Mouse (Mus musculus) MEL (cell line): ENCODE data around the gene Dmkn.

Experiments
- CTCF ChIP-seq, 3 experiments: IDR thresholded peaks in 2 of 3; conservative IDR thresholded peaks in 1 of 3; 2 replicates each; pipeline ENCODE4 v1.5.1; 2011 to 2012; ENCODE audit warnings: low read length in 3 of 3, low read depth in 2 of 3, mild to moderate bottlenecking in 2 of 3, improper control_type of control experiment in 1 of 3, inconsistent platforms in 1 of 3, mixed read lengths in 1 of 3, moderate library complexity in 1 of 3; ENCODE audit not compliant: control insufficient read depth in 1 of 3, insufficient read depth in 1 of 3, poor library complexity in 1 of 3, severe bottlenecking in 1 of 3
- ELF1 ChIP-seq: IDR thresholded peaks from 2 replicates; pipeline ENCODE4 v1.6.1; 2014; ENCODE audit warnings: low read depth, mild to moderate bottlenecking, inconsistent platforms, low read length, improper control_type of control experiment, moderate library complexity
- EP300 ChIP-seq, 2 experiments: IDR thresholded peaks; 2 replicates each; pipeline ENCODE4 v1.6.1; 2011; ENCODE audit warnings: improper control_type of control experiment in 2 of 2, low read length in 2 of 2, low read depth in 1 of 2, mild to moderate bottlenecking in 1 of 2
- JUND ChIP-seq: IDR thresholded peaks from 2 replicates; pipeline ENCODE4 v1.6.1; 2011; ENCODE audit warnings: low read depth, mild to moderate bottlenecking, improper control_type of control experiment, low read length
- KAT2A ChIP-seq: conservative IDR thresholded peaks from 2 replicates; pipeline ENCODE4 v1.6.1; 2012; ENCODE audit warnings: low read depth, low read length, improper control_type of control experiment, inconsistent platforms
- MAX ChIP-seq: IDR thresholded peaks from 2 replicates; pipeline ENCODE4 v1.6.1; 2011; ENCODE audit warnings: low read length, improper control_type of control experiment

DNA sequence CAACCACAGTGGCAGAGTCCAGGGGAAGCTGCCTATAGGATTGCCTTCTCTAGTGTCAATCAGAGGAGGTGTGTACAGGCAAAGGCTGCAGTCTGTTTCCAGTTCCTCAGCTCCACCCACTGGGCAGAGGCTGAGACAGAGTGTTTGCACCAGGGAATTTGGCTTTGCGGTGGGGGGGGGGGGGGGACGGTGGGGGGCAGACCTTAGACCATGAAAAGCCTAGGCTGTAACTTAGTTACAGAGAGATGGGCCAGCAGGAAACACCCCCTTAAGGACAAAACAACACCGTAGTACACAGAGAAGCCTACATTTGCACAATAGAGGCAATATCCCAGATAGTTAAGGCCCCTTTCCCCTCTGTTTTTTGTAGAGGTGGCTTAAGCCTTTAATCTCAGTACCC is 6.6 kb upstream of the Dmkn start:
- no peak for TF ChIP-seq EP300 (IDR thresholded peaks at IDR 0.05; ENCODE audit: low read depth in 1 of 2, low read length in 2 of 2)
- TF ChIP-seq CTCF (IDR thresholded peaks at IDR 0.05 in 2 of 3, conservative IDR thresholded peaks at IDR 0.05 in 1 of 3; ENCODE audit: control insufficient read depth in 1 of 3, insufficient read depth in 1 of 3, low read depth in 2 of 3, low read length in 3 of 3, poor library complexity in 1 of 3, severe bottlenecking in 1 of 3) = no peak
- TF ChIP-seq KAT2A = no peak
- no peak for TF ChIP-seq ELF1
- no peak for TF ChIP-seq MAX
- no peak for TF ChIP-seq JUND
